Mouse (Mus musculus): ENCODE results near the gene Hist2h3b. TPM values are rescaled to one million over a fixed set of nuclear protein-coding genes. Genes with fewer than 3 reads are reported as not detected.
"Not testable (repeated sequence)": the region's sequence is repeated elsewhere in the genome, so short reads cannot be mapped to it uniquely, and the experiment has no call there.

The Hist2h3b gene
- polyA plus RNA-seq, 1 experiment from 2014 or later, result 58.2 TPM

DNA sequence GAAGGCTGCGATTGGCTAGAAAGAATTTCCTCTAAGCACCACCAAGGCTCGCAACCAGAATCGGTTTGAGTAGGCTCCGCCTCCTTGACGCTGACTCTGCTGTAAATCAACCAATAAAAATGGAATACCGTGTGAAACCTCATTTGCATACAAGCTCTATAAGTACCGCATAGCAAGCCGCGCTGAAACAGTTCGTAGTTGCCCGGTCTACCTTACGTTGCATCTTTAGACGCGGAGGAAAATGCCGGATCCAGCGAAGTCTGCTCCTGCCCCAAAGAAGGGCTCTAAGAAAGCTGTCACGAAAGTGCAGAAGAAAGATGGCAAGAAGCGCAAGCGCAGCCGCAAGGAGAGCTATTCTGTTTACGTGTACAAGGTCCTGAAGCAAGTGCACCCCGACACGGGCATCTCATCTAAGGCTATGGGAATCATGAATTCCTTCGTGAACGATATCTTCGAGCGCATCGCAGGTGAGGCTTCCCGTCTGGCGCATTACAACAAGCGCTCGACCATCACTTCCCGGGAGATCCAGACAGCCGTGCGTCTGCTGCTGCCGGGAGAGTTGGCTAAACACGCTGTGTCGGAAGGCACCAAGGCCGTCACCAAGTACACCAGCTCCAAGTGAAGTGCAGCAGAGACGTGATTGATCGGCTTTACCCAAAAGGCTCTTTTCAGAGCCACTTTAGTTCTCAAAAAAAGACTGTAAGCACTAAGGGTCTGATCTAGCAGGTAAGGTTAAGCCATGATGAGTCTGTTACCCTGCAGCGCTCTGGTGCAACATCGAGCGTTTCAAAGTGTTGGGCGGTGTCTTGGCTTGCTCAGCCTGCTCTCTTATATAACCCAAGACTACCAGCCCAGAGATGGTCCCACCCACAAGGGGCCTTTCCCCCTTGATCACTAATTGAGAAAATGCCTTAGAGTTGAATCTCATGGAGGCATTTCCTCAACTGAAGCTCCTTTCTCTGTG lies 1.3 kb downstream of the Hist2h3b start, which contains the start of gene Hist2h2bb:
TSS of gene Hist2h2bb (plus strand) at position 242 of the 964 bp plus-strand sequence.
- H3K4me3 ChIP-seq, result peak within 1 kb of the TSS; percentile 49
- H3K4me1 ChIP-seq, result peaks cover 6% of the 10 kb centered on the region
- under 1% methylated on average over 45 of the region's 45 CpGs for WGBS
- peak; percentile 95 for ATAC-seq (ENCODE audit: low FRiP score)
- no peaks in the 10 kb centered on the region for H3K27me3 ChIP-seq
- peak within 1 kb of the TSS; percentile 81 for H3K4me2 ChIP-seq (replicated peaks)
- peak within 1 kb of the TSS; percentile 79 for H3K9ac ChIP-seq
- H3K36me3 ChIP-seq, result no peaks in the 10 kb centered on the region
- peak within 1 kb of the TSS; percentile 96 for H3K27ac ChIP-seq
- H3K9me3 ChIP-seq (replicated peaks), result no peaks in the 10 kb centered on the region

DNA sequence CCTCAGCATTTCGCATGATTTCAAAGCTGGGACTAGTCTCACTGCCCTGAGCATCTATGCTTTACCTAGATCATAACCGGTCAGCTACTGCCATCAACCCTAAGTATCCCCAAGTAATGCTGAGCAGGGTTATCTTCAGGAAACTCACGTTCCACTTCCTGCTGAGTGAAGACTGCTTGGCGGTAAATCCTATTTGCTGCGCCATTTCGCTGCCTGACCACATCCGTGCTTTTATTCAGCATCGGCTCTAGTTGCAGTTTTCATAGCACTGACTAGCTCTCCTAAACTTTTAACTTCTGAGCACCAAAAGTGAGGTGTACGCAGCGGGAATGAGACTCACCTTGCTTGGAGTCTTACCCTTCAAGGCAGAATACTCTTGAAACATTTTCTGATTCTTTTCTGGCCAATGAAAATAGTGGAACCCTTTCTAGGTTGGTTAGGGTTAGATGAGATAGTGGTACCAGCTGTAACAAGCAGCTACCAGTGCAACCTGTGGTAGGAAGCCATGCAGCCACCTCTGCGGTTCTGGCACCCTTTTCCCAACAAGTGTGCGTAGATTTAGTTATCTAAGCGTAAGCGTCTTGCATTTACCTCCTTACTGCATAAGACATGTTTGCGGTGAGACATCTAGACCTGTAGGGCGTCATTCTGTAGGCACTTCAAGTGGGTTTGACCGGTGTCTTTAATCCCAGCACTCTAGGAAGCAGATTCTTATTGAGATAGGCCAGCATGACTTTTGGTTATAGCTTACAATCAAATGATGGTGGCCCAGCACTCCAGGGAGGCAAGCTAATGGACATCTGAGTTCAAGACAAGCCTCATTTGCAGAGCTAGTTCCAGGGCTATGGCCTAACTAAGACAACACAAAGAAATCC lies 5.4 kb downstream of the Hist2h3b start:
- no peaks in the 10 kb centered on the region for H3K36me3 ChIP-seq
- no peak overlapping the region for H3K9ac ChIP-seq
- H3K4me3 ChIP-seq, result no peak overlapping the region
- H3K27me3 ChIP-seq, result 0 out of 2 replicates have a peak, but pooled peaks cover 2% of the 10 kb centered on the region
- H3K9me3 ChIP-seq (replicated peaks), result no peaks in the 10 kb centered on the region
- 91% methylated on average over 17 of the region's 17 CpGs for WGBS
- ATAC-seq (ENCODE audit: low FRiP score), result no peak
- H3K4me2 ChIP-seq (replicated peaks), result no peak overlapping the region
- 0 out of 2 replicates have a peak, but pooled peaks cover 8% of the 10 kb centered on the region for H3K4me1 ChIP-seq
- no peak overlapping the region for H3K27ac ChIP-seq

DNA sequence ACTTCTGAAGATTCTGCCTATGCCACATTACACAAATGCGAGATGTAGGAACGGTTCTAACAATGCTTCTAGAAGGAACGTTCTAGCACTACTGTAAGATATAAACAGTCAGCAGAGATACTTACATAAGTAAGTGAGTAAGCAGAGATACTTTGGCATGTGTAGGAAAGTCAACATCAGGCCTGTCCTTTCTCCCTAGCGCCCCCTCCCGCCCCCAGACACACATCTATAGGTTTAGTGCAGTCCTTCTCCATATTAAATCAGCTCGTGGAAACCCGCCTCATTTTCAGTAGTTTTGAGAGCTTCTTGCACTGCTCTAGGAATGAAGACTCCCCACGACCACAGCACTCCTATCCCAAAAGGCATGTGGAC lies 9.0 kb downstream of the Hist2h3b start:
- no peaks in the 10 kb centered on the region for H3K9me3 ChIP-seq (replicated peaks)
- H3K9ac ChIP-seq, result peak overlapping the region; percentile 63
- peak overlapping the region; percentile 43 for H3K4me3 ChIP-seq
- H3K4me2 ChIP-seq (replicated peaks), result peak overlapping the region; percentile 84
- peaks cover 11% of the 10 kb centered on the region; the same call in 1 of the 2 replicates for H3K27me3 ChIP-seq
- WGBS, result 14% methylated on average over 8 of the region's 8 CpGs
- 0 out of 2 replicates have a peak, but pooled peaks cover 8% of the 10 kb centered on the region for H3K4me1 ChIP-seq
- H3K27ac ChIP-seq, result peak overlapping the region; percentile 89; the same call in 1 of the 2 replicates
- H3K36me3 ChIP-seq, result no peaks in the 10 kb centered on the region
- ATAC-seq (ENCODE audit: low FRiP score), result no peak

DNA sequence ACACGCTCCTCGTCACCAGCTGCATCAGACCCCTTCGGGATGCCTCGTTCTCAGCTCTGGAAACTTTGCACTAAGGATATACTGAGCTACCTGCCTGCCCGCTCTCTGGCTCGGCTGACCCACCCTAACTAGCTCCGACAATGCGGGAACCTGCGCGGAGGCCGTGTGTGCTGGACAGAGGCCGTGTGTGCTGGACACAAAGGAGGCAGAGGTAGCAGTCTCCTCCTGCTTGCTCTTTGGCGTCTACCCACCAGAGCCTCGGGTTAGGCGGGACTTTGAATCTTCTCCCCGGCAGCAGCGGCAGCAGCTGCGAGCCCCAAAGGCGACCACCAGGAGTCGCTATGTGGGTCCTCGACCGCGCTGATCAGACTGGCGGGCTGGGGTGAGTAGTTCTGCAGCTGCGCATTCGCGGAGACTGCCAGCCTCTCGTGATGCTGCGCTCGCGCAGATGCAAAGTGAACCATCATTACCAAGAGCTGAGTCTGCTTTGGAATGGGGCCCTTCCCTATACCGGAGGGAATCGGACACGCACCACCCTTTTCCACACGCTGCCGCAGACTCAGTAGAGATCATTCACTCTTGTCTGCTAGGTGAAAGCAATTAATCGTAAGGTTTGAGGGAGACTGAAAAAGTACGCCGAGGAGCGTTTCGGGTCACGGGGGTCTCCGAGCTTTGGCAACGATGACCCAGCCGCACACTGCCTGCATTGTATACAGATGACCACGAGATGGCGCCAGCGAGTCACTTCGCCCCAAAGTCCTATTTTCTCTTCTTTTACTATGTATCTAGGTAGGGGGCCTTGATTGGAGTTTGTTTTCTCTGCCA lies 9.6 kb downstream of the Hist2h3b start:
- peak; percentile 97 for ATAC-seq (ENCODE audit: low FRiP score)
- H3K36me3 ChIP-seq, result no peaks in the 10 kb centered on the region
- H3K27ac ChIP-seq, result peak overlapping the region; percentile 89
- H3K4me1 ChIP-seq, result 0 out of 2 replicates have a peak, but pooled peaks cover 8% of the 10 kb centered on the region
- peak overlapping the region; percentile 84 for H3K4me2 ChIP-seq (replicated peaks)
- peaks cover 17% of the 10 kb centered on the region; the same call in 1 of the 2 replicates for H3K27me3 ChIP-seq
- H3K4me3 ChIP-seq, result peak overlapping the region; percentile 43
- under 1% methylated on average over 49 of the region's 49 CpGs for WGBS
- H3K9ac ChIP-seq, result peak overlapping the region; percentile 63
- H3K9me3 ChIP-seq (replicated peaks), result no peaks in the 10 kb centered on the region

DNA sequence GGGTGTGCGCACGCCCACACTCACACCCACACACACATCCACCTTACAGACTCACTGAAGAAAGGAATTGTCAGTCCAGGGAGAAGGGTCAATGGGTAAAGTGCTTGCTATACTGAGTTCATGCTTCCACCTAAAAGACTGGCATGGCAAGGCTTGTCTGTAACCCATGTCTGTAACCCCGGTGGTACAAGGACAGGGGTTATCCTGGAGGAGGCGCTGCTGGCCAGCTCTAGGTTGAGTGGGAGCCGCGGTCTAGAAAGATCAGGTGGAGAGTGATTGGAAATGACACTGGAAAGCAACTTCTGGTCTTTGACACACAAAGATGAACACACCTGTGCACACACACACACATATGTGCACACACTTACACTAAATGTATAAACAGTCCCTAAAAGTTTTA lies 12.2 kb downstream of the Hist2h3b start:
- Histone ChIP-seq H3K4me2 (replicated peaks) (no peak overlapping the region), H3K27ac (no peak overlapping the region), H3K27me3 (peaks cover 39% of the 10 kb centered on the region), H3K9ac (no peak overlapping the region), H3K9me3 (replicated peaks) (no peaks in the 10 kb centered on the region), H3K4me3 (no peak overlapping the region), H3K4me1 (0 out of 2 replicates have a peak, but pooled peaks cover 8% of the 10 kb centered on the region), H3K36me3 (no peaks in the 10 kb centered on the region)
- no peak for ATAC-seq (ENCODE audit: low FRiP score)
- WGBS, result 51% methylated on average over 6 of the region's 6 CpGs

DNA sequence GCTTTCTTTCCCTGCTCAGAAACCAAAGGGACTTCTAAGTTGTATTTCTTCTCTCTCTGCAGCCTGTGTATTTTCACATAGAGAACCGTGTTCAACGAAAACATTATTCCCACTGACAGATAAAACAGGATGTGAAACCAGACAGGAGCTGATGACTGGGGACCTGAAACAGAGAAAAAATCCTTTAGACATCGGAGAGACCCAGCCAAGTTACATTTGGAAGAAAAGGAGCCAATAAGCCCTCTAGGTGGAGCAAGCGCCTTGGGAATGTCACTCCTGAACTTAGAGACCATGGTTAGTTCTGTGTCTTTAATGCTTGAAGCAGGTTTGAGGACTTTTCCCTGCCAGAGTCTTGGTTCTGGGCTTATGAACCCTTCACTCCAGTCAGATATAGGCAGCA lies 16.0 kb downstream of the Hist2h3b start:
- H3K27me3 ChIP-seq, result peaks cover 39% of the 10 kb centered on the region
- no peak overlapping the region for H3K4me3 ChIP-seq
- 25% methylated on average over 4 of the region's 4 CpGs for WGBS
- 0 out of 2 replicates have a peak overlapping the region, but pooled peaks have one; percentile 8 for H3K9ac ChIP-seq
- no peaks in the 10 kb centered on the region for H3K9me3 ChIP-seq (replicated peaks)
- peaks cover 3% of the 10 kb centered on the region; the same call in 1 of the 2 replicates for H3K4me1 ChIP-seq
- ATAC-seq (ENCODE audit: low FRiP score), result no peak
- H3K27ac ChIP-seq, result no peak overlapping the region
- no peaks in the 10 kb centered on the region for H3K36me3 ChIP-seq
- peak overlapping the region; percentile 15; the same call in 1 of the 2 replicates for H3K4me2 ChIP-seq (replicated peaks)

DNA sequence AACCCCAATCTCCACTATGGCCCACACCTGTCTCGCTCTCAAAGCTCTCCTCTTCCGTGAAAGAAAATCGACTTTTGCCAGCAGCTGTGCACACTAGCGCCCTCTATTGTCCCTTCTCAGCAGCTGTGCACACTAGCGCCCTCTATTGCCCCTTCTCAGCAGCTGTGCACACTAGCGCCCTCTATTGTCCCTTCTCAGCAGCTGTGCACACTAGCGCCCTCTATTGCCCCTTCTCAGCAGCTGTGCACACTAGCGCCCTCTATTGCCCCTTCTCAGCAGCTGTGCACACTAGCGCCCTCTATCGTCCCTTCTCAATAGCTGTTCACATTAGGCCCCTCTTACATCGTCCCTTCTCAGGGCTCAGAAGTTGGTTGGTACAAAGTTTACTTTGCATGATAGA lies 18.9 kb downstream of the Hist2h3b start:
- H3K4me3 ChIP-seq; H3K36me3 ChIP-seq; H3K4me2 ChIP-seq (replicated peaks); H3K27ac ChIP-seq; H3K9me3 ChIP-seq (replicated peaks); ATAC-seq (ENCODE audit: low FRiP score); H3K9ac ChIP-seq; H3K4me1 ChIP-seq: not testable (repeated sequence)
- 86% methylated on average over 11 of the region's 11 CpGs for WGBS
- H3K27me3 ChIP-seq, result peaks cover 34% of the 10 kb centered on the region

DNA sequence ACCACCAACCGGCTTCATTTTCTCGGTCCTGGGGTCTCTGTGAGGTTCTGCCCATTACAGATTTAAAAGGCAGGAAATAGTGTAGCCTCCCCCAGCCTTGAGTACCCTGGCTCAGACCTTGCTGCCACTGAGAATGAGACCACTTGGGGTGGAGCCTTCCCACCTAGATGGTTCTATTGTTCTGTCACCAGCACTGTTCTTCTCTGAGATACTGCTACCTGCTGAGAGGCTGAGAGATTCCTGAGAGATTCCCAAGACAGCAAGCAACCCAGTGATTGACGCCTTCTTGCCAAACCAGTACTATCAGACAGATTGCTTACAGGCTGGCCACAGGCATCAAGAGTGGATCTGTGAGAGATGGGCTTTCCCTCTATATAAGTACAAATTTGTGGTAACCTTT lies 20.7 kb downstream of the Hist2h3b start:
- Histone ChIP-seq H3K27ac (no peak overlapping the region), H3K4me3 (no peak overlapping the region), H3K4me2 (replicated peaks) (no peak overlapping the region), H3K9ac (no peak overlapping the region), H3K4me1 (peaks cover 3% of the 10 kb centered on the region; the same call in 1 of the 2 replicates), H3K9me3 (replicated peaks) (no peaks in the 10 kb centered on the region), H3K36me3 (no peaks in the 10 kb centered on the region), H3K27me3 (peaks cover 15% of the 10 kb centered on the region)
- WGBS, result 75% methylated on average over 3 of the region's 3 CpGs
- ATAC-seq (ENCODE audit: low FRiP score), result no peak

DNA sequence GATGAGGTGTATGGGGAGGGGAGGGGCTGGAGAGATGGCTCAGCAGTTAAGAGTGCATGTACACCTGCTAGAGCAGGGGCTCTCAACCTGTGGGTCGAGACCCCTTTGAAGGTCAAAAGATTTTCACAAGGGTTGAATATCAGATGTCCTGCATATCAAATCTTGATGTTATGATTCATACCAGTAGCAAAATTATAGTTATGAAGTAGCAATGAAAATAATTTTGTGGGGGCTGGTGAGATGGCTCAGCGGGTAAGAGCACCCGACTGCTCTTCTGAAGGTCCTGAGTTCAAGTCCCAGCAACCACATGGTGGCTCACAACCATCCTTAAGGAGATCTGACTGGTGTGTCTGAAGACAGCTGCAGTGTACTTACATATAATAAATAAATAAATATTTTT lies 22.3 kb downstream of the Hist2h3b start:
- H3K27ac ChIP-seq; H3K9ac ChIP-seq; H3K36me3 ChIP-seq; H3K4me1 ChIP-seq; H3K4me3 ChIP-seq; H3K4me2 ChIP-seq (replicated peaks); H3K9me3 ChIP-seq (replicated peaks); H3K27me3 ChIP-seq; ATAC-seq (ENCODE audit: low FRiP score): not testable (repeated sequence)
- 96% methylated on average over 3 of the region's 3 CpGs for WGBS

DNA sequence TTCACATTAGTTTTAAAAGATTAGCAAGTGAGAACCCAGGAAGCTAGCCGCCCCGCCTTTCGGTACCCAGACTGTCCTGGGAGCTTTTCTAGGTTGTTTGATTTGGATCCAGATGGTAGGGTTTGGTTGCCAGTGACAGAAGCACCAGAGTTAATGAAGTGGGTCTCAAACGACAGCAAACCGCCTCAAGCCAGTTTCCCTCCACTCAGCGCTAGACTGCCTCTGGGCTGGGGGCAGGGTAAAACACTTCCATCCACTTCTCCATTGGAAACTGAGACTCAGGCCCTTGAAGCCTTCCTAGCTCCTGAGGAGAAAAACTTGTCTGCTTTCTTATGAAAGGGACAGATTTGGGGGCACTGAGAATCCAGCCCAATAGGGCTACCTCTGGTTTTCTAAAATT lies 24.2 kb downstream of the Hist2h3b start:
- H3K4me2 ChIP-seq (replicated peaks), result no peak overlapping the region
- H3K27ac ChIP-seq, result no peak overlapping the region
- WGBS, result 63% methylated on average over 6 of the region's 6 CpGs
- H3K36me3 ChIP-seq, result no peaks in the 10 kb centered on the region
- peaks cover 3% of the 10 kb centered on the region; the same call in 1 of the 2 replicates for H3K27me3 ChIP-seq
- no peaks in the 10 kb centered on the region for H3K9me3 ChIP-seq (replicated peaks)
- H3K4me3 ChIP-seq, result no peak overlapping the region
- H3K9ac ChIP-seq, result no peak overlapping the region
- H3K4me1 ChIP-seq, result no peaks in the 10 kb centered on the region
- ATAC-seq (ENCODE audit: low FRiP score), result no peak

DNA sequence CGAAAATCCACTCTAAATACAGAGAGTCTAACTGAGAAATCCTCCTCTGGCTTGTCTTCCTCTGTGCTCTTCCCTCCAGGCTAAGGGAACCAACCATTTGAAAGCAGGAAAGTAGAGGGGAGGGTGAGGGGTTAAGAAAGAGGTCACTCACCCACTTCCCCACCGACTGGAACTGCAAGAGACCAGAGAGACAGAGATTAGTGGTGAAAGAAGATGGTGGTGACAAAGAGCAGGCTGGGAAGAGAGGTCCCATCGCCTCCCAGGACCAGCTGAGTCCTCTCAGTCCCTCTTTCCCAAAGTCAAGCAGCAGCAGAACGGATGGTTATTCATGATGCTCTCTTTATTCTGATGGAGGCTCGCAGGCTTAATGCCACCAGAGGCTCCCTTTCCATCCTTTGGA lies 24.9 kb downstream of the Hist2h3b start:
- no peaks in the 10 kb centered on the region for H3K9me3 ChIP-seq (replicated peaks)
- no peaks in the 10 kb centered on the region for H3K4me1 ChIP-seq
- peaks cover 3% of the 10 kb centered on the region; the same call in 1 of the 2 replicates for H3K27me3 ChIP-seq
- no peak overlapping the region for H3K27ac ChIP-seq
- no peak overlapping the region for H3K4me3 ChIP-seq
- no peak overlapping the region for H3K4me2 ChIP-seq (replicated peaks)
- H3K36me3 ChIP-seq, result no peaks in the 10 kb centered on the region
- ATAC-seq (ENCODE audit: low FRiP score), result no peak
- H3K9ac ChIP-seq, result no peak overlapping the region
- WGBS, result 52% methylated on average over 5 of the region's 5 CpGs
